ENCODE assay signal across 8 mouse cellular contexts in genomic region chr16:37868506-37869469, GRCm38 (mm10). TPM values are rescaled to one million over a fixed set of nuclear protein-coding genes. Genes with fewer than 3 reads are reported as not detected.
A peak's percentile ranks its signal among the peaks of the same experiment; 100 is the strongest.
DNase-seq lines count a peak whose midpoint lies in the region; ATAC-seq lines count a peak whose summit lies in the region.

No protein-coding gene starts in this region.

- peak overlapping the region; percentile 100 for H3K27ac ChIP-seq in forebrain, embryonic 15.5 days (replicated peaks)
- peak overlapping the region; percentile 99 for H3K27ac ChIP-seq in hindbrain, embryonic 16.5 days (ENCODE audit: low read depth, low read length)
- H3K27ac ChIP-seq in stomach, embryonic 14.5 days (ENCODE audit: low read length): peak overlapping the region; percentile 97

- no peaks in the 10 kb centered on the region for H3K27me3 ChIP-seq in forebrain, embryonic 15.5 days
- H3K27me3 ChIP-seq in hindbrain, embryonic 16.5 days (replicated peaks; ENCODE audit: control insufficient read depth, insufficient read depth, low read length): no peaks in the 10 kb centered on the region
- no peaks in the 10 kb centered on the region for H3K27me3 ChIP-seq in stomach, embryonic 14.5 days (ENCODE audit: control insufficient read depth, insufficient read depth, low read length)

- WGBS in forebrain, embryonic 15.5 days: under 1% methylated on average over 82 of the region's 87 CpGs
- WGBS in hindbrain, embryonic 16.5 days: under 1% methylated on average over 70 of the region's 87 CpGs
- WGBS in stomach, embryonic 14.5 days: under 1% methylated on average over 72 of the region's 87 CpGs

- DNase-seq in cerebellum, adult 11-12 months: peak; percentile 80
- no peak for DNase-seq in cerebellum, postnatal 4 days (ENCODE audit: low spot score in 2 of 2)
- DNase-seq in brain, adult 2 months (ENCODE audit: low read depth, low spot score): peak; percentile 84
- DNase-seq in left cerebral cortex, postnatal 4 days: peak; percentile 62

- no peaks in the 10 kb centered on the region for H3K36me3 ChIP-seq in forebrain, embryonic 15.5 days
- no peaks in the 10 kb centered on the region; the same call in 1 of the 2 replicates for H3K36me3 ChIP-seq in hindbrain, embryonic 16.5 days (ENCODE audit: control insufficient read depth, insufficient read depth, low read length)
- H3K36me3 ChIP-seq in stomach, embryonic 14.5 days (ENCODE audit: control insufficient read depth, insufficient read depth, low read length): no peaks in the 10 kb centered on the region

- H3K9me3 ChIP-seq in forebrain, embryonic 15.5 days: no peaks in the 10 kb centered on the region
- H3K9me3 ChIP-seq in hindbrain, embryonic 16.5 days (ENCODE audit: control insufficient read depth, low read length): no peaks in the 10 kb centered on the region
- H3K9me3 ChIP-seq in stomach, embryonic 14.5 days (ENCODE audit: control insufficient read depth, low read depth, low read length): no peaks in the 10 kb centered on the region

- intact Hi-C loops in left cerebral cortex, postnatal 4 days (cut with DNase I): no loop called here

- peak overlapping the region; percentile 90 for H3K9ac ChIP-seq in forebrain, embryonic 15.5 days (replicated peaks)
- H3K9ac ChIP-seq in hindbrain, embryonic 16.5 days (ENCODE audit: low read depth, low read length): peak overlapping the region; percentile 99
- peak overlapping the region; percentile 99 for H3K9ac ChIP-seq in stomach, embryonic 14.5 days (replicated peaks; ENCODE audit: low read depth, low read length)

- peaks cover 28% of the 10 kb centered on the region for H3K4me1 ChIP-seq in forebrain, embryonic 15.5 days
- peaks cover 18% of the 10 kb centered on the region for H3K4me1 ChIP-seq in hindbrain, embryonic 16.5 days (ENCODE audit: control insufficient read depth, insufficient read depth, low read depth, low read length)
- H3K4me1 ChIP-seq in stomach, embryonic 14.5 days (ENCODE audit: control insufficient read depth, insufficient read depth, low read length): peaks cover 16% of the 10 kb centered on the region; the same call in 1 of the 2 replicates

- H3K4me2 ChIP-seq in forebrain, embryonic 15.5 days (replicated peaks): peak overlapping the region; percentile 67
- peak overlapping the region; percentile 74 for H3K4me2 ChIP-seq in hindbrain, embryonic 16.5 days (ENCODE audit: low read length)
- peak overlapping the region; percentile 67 for H3K4me2 ChIP-seq in stomach, embryonic 14.5 days (replicated peaks; ENCODE audit: low read depth, low read length)

- ATAC-seq in forebrain, embryonic 15.5 days (replicated peaks): peak; percentile 84
- ATAC-seq in hindbrain, embryonic 16.5 days: peak; percentile 82
- ATAC-seq in megakaryocyte-erythroid progenitor cell, adult 5-6 weeks (replicated peaks; ENCODE audit: low FRiP score, low TSS enrichment, poor library complexity, severe bottlenecking): peak; percentile 39
- peak; percentile 64 for ATAC-seq in stomach, embryonic 14.5 days (ENCODE audit: insufficient number of reproducible peaks, insufficient read depth, low FRiP score, low read depth)

- H3K4me3 ChIP-seq in forebrain, embryonic 15.5 days: peak overlapping the region; percentile 99
- peak overlapping the region; percentile 100 for H3K4me3 ChIP-seq in hindbrain, embryonic 16.5 days (ENCODE audit: low read length)
- H3K4me3 ChIP-seq in stomach, embryonic 14.5 days (ENCODE audit: low read depth, low read length): peak overlapping the region; percentile 99

RNA-seq across cellular contexts. Expression of gene Lrrc58, which starts 0.6 kb away (rescaled TPM):
- 61.2 and 62.6 TPM in 2 replicates for polyA plus RNA-seq in forebrain, embryonic 15.5 days (2015; fragmentation: Nextera tagmentation; extraction: Ambion mirVana)
- polyA plus RNA-seq in hindbrain, embryonic 16.5 days (2015; fragmentation: Nextera tagmentation; extraction: Ambion mirVana): 45.3 and 48.1 TPM in 2 replicates
- total RNA-seq in left cerebral cortex, postnatal 4 days (2021): 10 to 100 TPM; 94.4 to 98.1 TPM
- 29.8 and 33.2 TPM in 2 replicates for total RNA-seq in megakaryocyte-erythroid progenitor cell, adult 5-6 weeks (2014; fragmentation: Nextera tagmentation)
- total RNA-seq in megakaryocyte-erythroid progenitor cell, adult 5-6 weeks (2017): 26.7 and 37.5 TPM in 2 replicates
- polyA plus RNA-seq in stomach, embryonic 14.5 days (2014; fragmentation: Nextera tagmentation; extraction: Ambion mirVana): 61.2 and 64.2 TPM in 2 replicates

RNA-seq across cellular contexts. Expression of gene Gm36028, which starts 7.8 kb away (rescaled TPM):
- polyA plus RNA-seq in forebrain, embryonic 15.5 days (2015; fragmentation: Nextera tagmentation; extraction: Ambion mirVana): 0.15 TPM in 1 of 2 replicates, not detected in the other
- 0.19 TPM in 1 of 2 replicates, not detected in the other for polyA plus RNA-seq in hindbrain, embryonic 16.5 days (2015; fragmentation: Nextera tagmentation; extraction: Ambion mirVana)
- not detected for total RNA-seq in left cerebral cortex, postnatal 4 days (2021)
- not detected in 2 replicates for total RNA-seq in megakaryocyte-erythroid progenitor cell, adult 5-6 weeks (2014; fragmentation: Nextera tagmentation)
- not detected in 2 replicates for total RNA-seq in megakaryocyte-erythroid progenitor cell, adult 5-6 weeks (2017)
- not detected in 2 replicates for polyA plus RNA-seq in stomach, embryonic 14.5 days (2014; fragmentation: Nextera tagmentation; extraction: Ambion mirVana)

RNA-seq across cellular contexts. Expression of gene Gpr156, which starts 47.5 kb away (rescaled TPM):
- 5.3 and 5.6 TPM in 2 replicates for polyA plus RNA-seq in forebrain, embryonic 15.5 days (2015; fragmentation: Nextera tagmentation; extraction: Ambion mirVana)
- 3.2 and 3.9 TPM in 2 replicates for polyA plus RNA-seq in hindbrain, embryonic 16.5 days (2015; fragmentation: Nextera tagmentation; extraction: Ambion mirVana)
- total RNA-seq in left cerebral cortex, postnatal 4 days (2021): 1 to 10 TPM; 2.2 to 2.6 TPM
- total RNA-seq in megakaryocyte-erythroid progenitor cell, adult 5-6 weeks (2014; fragmentation: Nextera tagmentation): not detected in 2 replicates
- not detected in 2 replicates for total RNA-seq in megakaryocyte-erythroid progenitor cell, adult 5-6 weeks (2017)
- polyA plus RNA-seq in stomach, embryonic 14.5 days (2014; fragmentation: Nextera tagmentation; extraction: Ambion mirVana): 0.21 and 0.39 TPM in 2 replicates

Comparison
In these comparisons a context has a peak if more than half of its experiments do, and no peak if none do; other contexts are left out.
1. DNase-seq: peak in cerebellum, adult 11-12 months (single experiment), brain, adult 2 months (single experiment) and left cerebral cortex, postnatal 4 days (single experiment); none in cerebellum, postnatal 4 days (0 of 2).
2. Peak in every context shown above with its lines, with median percentiles within 50 percentile points of each other: ATAC-seq, H3K27ac ChIP-seq, H3K4me2 ChIP-seq, H3K4me3 ChIP-seq and H3K9ac ChIP-seq.